Mouse (Mus musculus) MEL (cell line): ENCODE results near the gene Ext2.

Experiments used
- CTCF ChIP-seq, 3 experiments: IDR thresholded peaks in 2 of 3; conservative IDR thresholded peaks in 1 of 3; 2 replicates each; pipeline ENCODE4 v1.5.1; 2011 to 2012; ENCODE audit warnings: low read length in 3 of 3, low read depth in 2 of 3, mild to moderate bottlenecking in 2 of 3, improper control_type of control experiment in 1 of 3, inconsistent platforms in 1 of 3, mixed read lengths in 1 of 3, moderate library complexity in 1 of 3; ENCODE audit not compliant: control insufficient read depth in 1 of 3, insufficient read depth in 1 of 3, poor library complexity in 1 of 3, severe bottlenecking in 1 of 3
- E2F4 ChIP-seq: IDR thresholded peaks from 2 replicates; pipeline ENCODE4 v1.6.1; 2011; ENCODE audit warnings: low read depth, low read length, improper control_type of control experiment, borderline replicate concordance
- ELF1 ChIP-seq: IDR thresholded peaks from 2 replicates; pipeline ENCODE4 v1.6.1; 2014; ENCODE audit warnings: low read depth, mild to moderate bottlenecking, inconsistent platforms, low read length, improper control_type of control experiment, moderate library complexity
- ETS1 ChIP-seq: IDR thresholded peaks from 2 replicates; pipeline ENCODE4 v1.6.1; 2012; ENCODE audit warnings: low read depth, mild to moderate bottlenecking, inconsistent platforms, low read length, improper control_type of control experiment, moderate library complexity
- JUND ChIP-seq: IDR thresholded peaks from 2 replicates; pipeline ENCODE4 v1.6.1; 2011; ENCODE audit warnings: low read depth, mild to moderate bottlenecking, improper control_type of control experiment, low read length
- KAT2A ChIP-seq: conservative IDR thresholded peaks from 2 replicates; pipeline ENCODE4 v1.6.1; 2012; ENCODE audit warnings: low read depth, low read length, improper control_type of control experiment, inconsistent platforms
- MXI1 ChIP-seq: IDR thresholded peaks from 2 replicates; pipeline ENCODE4 v1.6.1; 2011; ENCODE audit warnings: mild to moderate bottlenecking, low read depth, low read length, improper control_type of control experiment
- POLR2A ChIP-seq, 2 experiments: IDR thresholded peaks; 2 replicates each; pipeline ENCODE4 v1.6.1; 2011 to 2012; ENCODE audit warnings: low read length in 2 of 2, mild to moderate bottlenecking in 2 of 2, control low read depth in 1 of 2, improper control_type of control experiment in 1 of 2, low read depth in 1 of 2, moderate library complexity in 1 of 2; ENCODE audit not compliant: control insufficient read depth in 1 of 2, insufficient read depth in 1 of 2, poor library complexity in 1 of 2
- POLR2AphosphoS2 ChIP-seq: IDR thresholded peaks from 2 replicates; pipeline ENCODE4 v1.6.1; 2011; ENCODE audit warnings: low read length, improper control_type of control experiment
- USF1 ChIP-seq: IDR thresholded peaks from 2 replicates; pipeline ENCODE4 v1.6.1; 2014; ENCODE audit warnings: low read depth, mild to moderate bottlenecking, inconsistent platforms, low read length, improper control_type of control experiment, moderate library complexity
- USF2 ChIP-seq, 2 experiments: IDR thresholded peaks; 2 replicates each; pipeline ENCODE4 v1.6.1; 2011 to 2012; ENCODE audit warnings: improper control_type of control experiment in 2 of 2, low read length in 2 of 2, borderline replicate concordance in 1 of 2, inconsistent platforms in 1 of 2, low read depth in 1 of 2, mild to moderate bottlenecking in 1 of 2; ENCODE audit not compliant: insufficient read depth in 1 of 2
- ZC3H11A ChIP-seq: IDR thresholded peaks from 2 replicates; pipeline ENCODE4 v1.6.1; 2012; ENCODE audit warnings: low read depth, mild to moderate bottlenecking, inconsistent platforms, low read length, improper control_type of control experiment

DNA sequence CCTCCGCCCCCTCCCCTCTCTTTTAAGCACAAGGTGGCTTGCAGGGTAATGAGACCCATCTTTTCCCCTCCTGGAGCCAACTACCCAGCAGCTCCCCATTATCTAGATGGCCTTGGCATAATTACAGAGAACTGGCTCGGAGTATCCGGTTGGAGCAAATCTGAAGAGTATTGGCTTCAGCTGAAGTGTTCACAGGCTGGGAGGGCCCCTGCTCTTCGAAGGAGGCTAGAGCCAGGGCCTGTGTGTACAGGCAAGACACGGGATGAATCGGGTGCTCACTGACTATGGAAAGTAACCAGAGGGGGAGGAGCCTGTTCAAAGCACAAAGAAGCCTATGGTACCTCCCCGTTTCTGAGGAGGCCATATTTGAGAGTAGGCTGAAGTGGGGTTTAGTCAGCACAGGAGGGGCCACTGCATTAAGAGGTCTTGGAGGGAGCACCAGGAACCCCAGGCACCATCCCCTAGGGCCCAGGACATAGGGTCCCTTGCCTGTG lies 46.8 kb upstream of the Ext2 start, which contains the start of gene Accsl:
- TF ChIP-seq USF2 (IDR thresholded peaks at IDR 0.05; ENCODE audit: borderline replicate concordance in 1 of 2, insufficient read depth in 1 of 2, low read depth in 1 of 2, low read length in 2 of 2) = no peak
- TF ChIP-seq ELF1 = no peak
- no peak for TF ChIP-seq ZC3H11A
- no peak for TF ChIP-seq USF1
- TF ChIP-seq ETS1 = no peak
- no peak for TF ChIP-seq E2F4
- TF ChIP-seq CTCF (IDR thresholded peaks at IDR 0.05 in 2 of 3, conservative IDR thresholded peaks at IDR 0.05 in 1 of 3; ENCODE audit: control insufficient read depth in 1 of 3, insufficient read depth in 1 of 3, low read depth in 2 of 3, low read length in 3 of 3, poor library complexity in 1 of 3, severe bottlenecking in 1 of 3) = no peak
- TF ChIP-seq KAT2A = no peak
- TF ChIP-seq POLR2A (IDR thresholded peaks at IDR 0.05; ENCODE audit: control insufficient read depth in 1 of 2, insufficient read depth in 1 of 2, low read depth in 1 of 2, low read length in 2 of 2, poor library complexity in 1 of 2) = no peak
- no peak for TF ChIP-seq MXI1
- no peak for TF ChIP-seq POLR2AphosphoS2
- TF ChIP-seq JUND = no peak
